Mouse (Mus musculus) kidney, adult 11 months (tissue): ENCODE results near the gene Ampd2.

Experiments used
- DNase-seq: peaks from one replicate; pipeline ENCODE4 v3.0.0; 2022

Ampd2 gene

GRCm38 (mm10) chr3:108086470-108086979, at the start of gene Ampd2:
Ampd2 (minus strand) TSS chr3:108086651.
- DNase-seq: peak; percentile 83

GRCm38 (mm10) chr3:108134701-108135100, 48.2 kb upstream of the Ampd2 start:
- no peak for DNase-seq

- DNase-seq: no peak
These were observed 46.0 kb upstream of the Ampd2 start for GRCm38 (mm10) chr3:108132484-108132883.

GRCm38 (mm10) chr3:108131821-108132220, 45.4 kb upstream of the Ampd2 start:
- no peak for DNase-seq

GRCm38 (mm10) chr3:108131216-108131615, 44.8 kb upstream of the Ampd2 start:
- DNase-seq: no peak

GRCm38 (mm10) chr3:108129804-108130203, 43.4 kb upstream of the Ampd2 start:
- DNase-seq: no peak

GRCm38 (mm10) chr3:108129367-108129766, 42.9 kb upstream of the Ampd2 start:
- no peak for DNase-seq

GRCm38 (mm10) chr3:108128520-108128919, 42.1 kb upstream of the Ampd2 start:
- no peak for DNase-seq

- no peak for DNase-seq
These were observed 39.9 kb upstream of the Ampd2 start for GRCm38 (mm10) chr3:108126327-108126726.

GRCm38 (mm10) chr3:108124131-108124530, 37.7 kb upstream of the Ampd2 start:
- DNase-seq: no peak

GRCm38 (mm10) chr3:108123242-108123641, 36.8 kb upstream of the Ampd2 start:
- DNase-seq: no peak

GRCm38 (mm10) chr3:108121101-108121500, 34.6 kb upstream of the Ampd2 start:
- DNase-seq: no peak

- no peak for DNase-seq
These were observed 31.0 kb upstream of the Ampd2 start for GRCm38 (mm10) chr3:108117465-108117864.

- no peak for DNase-seq
These were observed 27.3 kb upstream of the Ampd2 start for GRCm38 (mm10) chr3:108113591-108114289.

- DNase-seq: no peak
These were observed 26.2 kb upstream of the Ampd2 start for GRCm38 (mm10) chr3:108112666-108113065.

GRCm38 (mm10) chr3:108112246-108112645, 25.8 kb upstream of the Ampd2 start:
- DNase-seq: no peak

GRCm38 (mm10) chr3:108111320-108111719, 24.9 kb upstream of the Ampd2 start:
- no peak for DNase-seq

- DNase-seq: no peak
These were observed 18.8 kb upstream of the Ampd2 start for GRCm38 (mm10) chr3:108105281-108105680.

- no peak for DNase-seq
These were observed 15.6 kb upstream of the Ampd2 start for GRCm38 (mm10) chr3:108102075-108102474.

GRCm38 (mm10) chr3:108101594-108101993, 15.1 kb upstream of the Ampd2 start:
- no peak for DNase-seq

GRCm38 (mm10) chr3:108098316-108098715, 11.9 kb upstream of the Ampd2 start:
- no peak for DNase-seq

- DNase-seq: no peak
These were observed 11.2 kb upstream of the Ampd2 start for GRCm38 (mm10) chr3:108097656-108098055.

GRCm38 (mm10) chr3:108096726-108097125, 10.3 kb upstream of the Ampd2 start:
- DNase-seq: no peak

GRCm38 (mm10) chr3:108096226-108096625, 9.8 kb upstream of the Ampd2 start:
- DNase-seq: no peak
